Mouse (Mus musculus): ENCODE measurements around the gene Gtpbp2. TPM values are rescaled to one million over a fixed set of nuclear protein-coding genes. Genes with fewer than 3 reads are reported as not detected.

Gene Gtpbp2
- polyA plus RNA-seq, 1 experiment from 2014 or later: 37.6 TPM

GRCm38 (mm10) chr17:46152847-46153782 is 7.7 kb upstream of the Gtpbp2 start, which contains the start of gene Mad2l1bp:
Gene Mad2l1bp (minus strand): TSS chr17:46153553.
- DNase-seq (ENCODE audit: low spot score): peak; percentile 95

DNA sequence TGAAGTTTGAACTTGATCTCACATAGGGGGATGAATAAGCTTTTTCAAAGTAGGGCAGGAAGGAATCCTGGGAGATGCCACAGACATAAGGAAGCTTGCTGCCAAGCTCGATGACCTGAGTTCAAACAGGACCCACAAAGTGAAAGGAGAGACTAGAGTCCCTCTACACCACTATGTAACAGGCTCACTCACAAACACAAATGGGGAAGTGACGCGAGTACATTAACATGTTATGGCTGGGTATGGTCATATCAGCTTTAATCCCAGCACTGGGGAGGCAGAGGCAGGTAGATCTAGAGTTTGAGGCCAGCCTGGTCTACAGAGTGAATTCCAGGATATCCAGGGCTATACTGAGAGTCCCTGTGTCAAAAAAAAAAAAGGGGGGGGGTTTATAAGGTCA is 6.5 kb upstream of the Gtpbp2 start:
- no peak for DNase-seq (ENCODE audit: low spot score)

DNA sequence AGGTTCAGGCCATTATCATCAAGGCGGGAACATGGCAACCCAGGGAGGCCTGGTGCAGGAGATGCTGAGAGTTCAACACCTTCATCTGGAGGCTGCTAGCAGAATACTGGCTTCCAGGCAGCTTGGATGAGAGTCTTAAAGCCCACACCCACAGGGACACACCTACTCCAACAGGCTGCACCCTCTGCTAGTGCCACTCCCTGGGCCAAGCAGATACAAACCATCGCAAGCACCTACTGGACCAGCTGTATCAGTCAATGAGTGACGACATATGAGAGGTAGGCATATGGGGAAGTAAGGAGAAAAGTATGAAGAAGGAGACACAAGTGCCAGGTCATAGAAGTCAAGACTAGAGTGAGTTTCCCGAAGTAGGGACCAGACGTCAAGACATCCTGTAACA is 4.2 kb upstream of the Gtpbp2 start:
- DNase-seq (ENCODE audit: low spot score): no peak

DNA sequence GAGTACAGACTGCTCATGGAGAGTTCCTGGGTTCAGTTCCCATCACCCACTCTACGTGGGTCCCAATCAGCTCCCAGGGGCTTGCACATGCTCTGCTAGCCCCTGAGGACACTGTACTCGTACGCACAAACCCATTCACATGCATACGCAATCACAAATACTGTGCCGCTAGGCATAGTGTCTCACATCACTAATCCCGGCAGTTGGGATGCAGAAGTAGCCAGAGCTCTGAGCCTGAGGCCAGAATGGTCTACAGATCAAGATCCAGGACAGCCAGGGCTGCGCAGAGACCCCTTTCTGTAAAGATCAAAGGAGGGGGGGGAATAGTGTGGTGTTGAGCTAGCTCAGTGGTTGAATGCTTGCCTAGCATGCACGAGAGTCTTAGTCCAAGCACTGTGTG is 3.7 kb upstream of the Gtpbp2 start:
- DNase-seq (ENCODE audit: low spot score): no peak

- DNase-seq (ENCODE audit: low spot score): no peak
Observed at GRCm38 (mm10) chr17:46159236-46159635, 1.6 kb upstream of the Gtpbp2 start.

- peak; percentile 92 for DNase-seq (ENCODE audit: low spot score)
Observed at GRCm38 (mm10) chr17:46160090-46160662, 656 bp upstream of the Gtpbp2 start.

GRCm38 (mm10) chr17:46161179-46161578 is 347 bp downstream of the Gtpbp2 start:
- peak; percentile 62 for DNase-seq (ENCODE audit: low spot score)

DNA sequence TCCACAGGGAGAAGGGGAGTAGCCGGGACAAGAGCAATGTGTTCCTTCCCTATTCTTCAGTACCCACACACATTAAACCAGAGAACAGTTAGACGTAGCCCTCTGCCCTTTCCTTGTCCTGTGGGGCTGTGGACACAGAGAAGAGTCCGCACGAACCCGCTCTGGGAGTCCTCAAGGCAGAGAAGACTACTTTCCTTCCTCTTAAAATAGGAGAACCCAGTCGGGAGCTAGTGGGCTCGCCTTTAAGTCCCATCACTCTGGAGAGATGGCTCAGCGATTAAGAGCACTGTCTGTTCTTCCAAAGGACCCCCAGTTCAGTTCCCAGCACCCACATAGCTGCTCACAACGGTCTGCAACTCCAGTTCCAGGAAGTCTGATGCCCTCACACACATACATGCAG is 878 bp downstream of the Gtpbp2 start:
- no peak for DNase-seq (ENCODE audit: low spot score)

DNA sequence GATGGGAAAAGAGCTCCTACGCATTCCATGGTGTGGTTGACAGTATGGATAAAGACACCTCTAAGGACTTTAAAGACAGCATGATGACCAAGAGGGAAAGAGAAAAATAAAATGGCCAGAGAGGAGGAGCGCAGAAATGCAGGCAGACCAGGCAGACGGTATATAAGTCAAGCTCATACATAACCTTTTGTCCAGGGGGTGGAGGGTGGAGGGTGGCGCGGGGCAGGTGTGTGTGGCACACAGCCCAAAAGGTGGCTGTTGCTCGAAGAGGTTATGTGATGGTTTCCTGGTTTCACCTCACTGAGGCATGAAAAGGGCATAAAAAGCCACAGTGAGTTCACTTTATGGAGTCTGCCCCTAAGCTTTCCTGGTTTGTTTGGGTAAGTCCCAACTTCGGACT is 1.7 kb downstream of the Gtpbp2 start:
- DNase-seq (ENCODE audit: low spot score): no peak

GRCm38 (mm10) chr17:46162951-46163421 is 2.2 kb downstream of the Gtpbp2 start:
- DNase-seq (ENCODE audit: low spot score): peak; percentile 83

DNA sequence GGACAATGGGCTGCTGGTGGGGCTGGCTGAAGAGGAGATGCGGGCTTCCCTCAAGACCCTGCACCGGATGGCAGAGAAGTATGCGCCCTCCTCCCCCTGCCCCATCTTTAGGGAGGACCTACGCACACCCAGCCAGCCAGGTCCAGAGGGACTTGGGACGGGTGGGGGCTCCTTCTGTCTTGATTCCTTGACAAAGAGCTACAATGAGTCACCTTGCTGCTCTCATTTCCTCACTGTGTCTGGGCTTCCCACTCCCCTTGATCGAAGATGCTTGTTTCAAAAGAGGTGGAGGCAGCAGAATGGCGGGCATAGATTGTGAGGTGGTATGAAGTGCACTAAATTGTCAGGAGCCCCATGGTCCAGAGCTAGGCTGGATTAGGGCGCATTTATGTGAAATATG is 3.5 kb downstream of the Gtpbp2 start:
- no peak for DNase-seq (ENCODE audit: low spot score)

GRCm38 (mm10) chr17:46164791-46165190 is 4.0 kb downstream of the Gtpbp2 start:
- no peak for DNase-seq (ENCODE audit: low spot score)

GRCm38 (mm10) chr17:46165460-46165859 is 4.6 kb downstream of the Gtpbp2 start:
- no peak for DNase-seq (ENCODE audit: low spot score)

DNA sequence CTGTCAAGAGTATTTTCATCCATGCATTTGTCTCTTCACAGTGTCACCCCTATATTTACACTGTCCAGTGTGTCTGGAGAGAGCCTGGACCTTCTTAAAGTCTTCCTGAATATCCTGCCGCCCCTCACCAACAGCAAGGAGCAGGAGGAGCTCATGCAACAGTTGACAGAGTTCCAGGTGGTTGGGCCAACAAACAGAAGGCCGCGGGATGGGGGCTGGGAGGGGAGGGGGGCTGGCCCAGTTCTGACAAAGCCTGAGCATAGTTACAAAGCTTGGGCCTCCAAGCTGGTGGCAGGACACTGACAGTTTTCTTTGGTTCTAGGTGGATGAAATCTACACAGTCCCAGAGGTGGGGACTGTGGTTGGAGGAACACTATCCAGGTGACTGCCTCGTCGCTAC is 5.4 kb downstream of the Gtpbp2 start:
- DNase-seq (ENCODE audit: low spot score): no peak

DNA sequence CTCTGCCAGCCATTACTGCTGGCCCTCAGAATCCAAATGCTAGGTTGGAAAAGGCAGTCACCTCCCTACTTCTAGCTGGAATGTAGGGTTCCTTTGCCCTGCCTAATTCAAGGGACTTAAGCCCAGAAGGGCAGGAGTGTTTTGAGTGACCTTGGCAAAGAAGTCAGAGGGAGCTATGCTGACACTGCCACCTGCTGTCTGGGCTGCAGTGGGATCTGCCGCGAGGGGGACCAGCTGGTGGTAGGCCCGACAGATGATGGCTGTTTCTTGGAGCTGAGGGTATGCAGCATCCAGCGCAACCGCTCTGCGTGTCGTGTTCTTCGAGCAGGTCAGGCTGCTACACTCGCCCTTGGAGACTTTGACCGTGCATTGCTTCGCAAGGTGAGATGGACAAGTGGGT is 6.2 kb downstream of the Gtpbp2 start:
- no peak for DNase-seq (ENCODE audit: low spot score)

DNA sequence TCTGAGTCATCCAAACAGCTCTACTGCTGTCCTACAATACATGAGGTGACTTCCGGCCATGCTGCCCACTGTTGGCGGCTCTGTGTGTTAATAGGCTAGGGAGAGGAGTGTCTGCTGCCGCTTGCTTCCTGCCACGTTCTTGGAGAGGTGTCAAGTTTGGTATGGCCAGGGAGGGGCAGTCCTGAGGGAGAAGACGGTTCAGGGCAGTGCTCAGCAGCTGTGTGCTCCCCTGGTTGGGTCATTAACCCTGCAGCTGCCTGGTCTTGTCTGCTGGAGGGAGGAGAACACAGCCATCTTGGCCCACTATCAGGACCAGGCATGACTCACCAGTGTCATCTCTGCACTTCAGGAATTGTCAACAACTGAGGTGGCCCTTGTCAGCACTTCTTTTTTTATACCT is 7.5 kb downstream of the Gtpbp2 start:
- DNase-seq (ENCODE audit: low spot score): no peak

GRCm38 (mm10) chr17:46168768-46169167 is 7.9 kb downstream of the Gtpbp2 start:
- no peak for DNase-seq (ENCODE audit: low spot score)

DNA sequence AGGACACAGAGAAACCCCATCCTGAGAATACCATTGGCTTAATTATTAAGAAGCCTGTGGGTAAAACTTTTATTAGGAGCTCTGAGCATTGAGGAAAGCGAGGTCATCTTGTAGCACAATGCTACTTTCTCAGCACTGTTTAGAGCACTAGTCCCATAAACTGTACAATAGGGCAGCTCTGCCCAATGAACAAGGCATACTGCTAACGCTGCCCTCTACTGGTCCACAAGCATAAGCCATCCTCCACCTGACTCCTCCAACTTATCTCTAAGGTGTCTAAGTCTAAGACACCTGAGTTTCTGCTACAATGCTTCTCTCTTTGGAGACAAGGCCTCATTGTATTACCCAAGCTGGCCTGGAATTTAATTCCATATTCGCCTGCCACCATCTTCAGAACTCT is 9.7 kb downstream of the Gtpbp2 start:
- peak; percentile 63 for DNase-seq (ENCODE audit: low spot score)

DNA sequence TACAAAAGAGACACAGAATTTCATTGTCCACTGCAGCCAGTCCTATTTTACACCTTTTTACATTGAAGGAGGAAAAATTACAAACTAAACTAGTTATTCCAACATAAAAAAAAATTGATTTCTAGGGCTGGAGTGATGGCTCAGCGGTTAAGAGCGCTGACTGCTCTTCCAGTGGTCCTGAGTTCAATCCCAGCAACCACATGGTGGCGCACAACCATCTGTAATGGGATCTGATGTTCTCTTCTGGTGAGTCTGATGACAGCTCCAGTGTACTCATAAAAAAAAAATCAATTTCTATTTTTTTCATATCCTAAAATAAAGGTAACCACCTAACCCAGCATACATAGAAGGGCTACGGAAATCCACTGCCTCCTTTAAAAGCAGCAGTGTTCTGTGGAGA is 21.4 kb downstream of the Gtpbp2 start:
- DNase-seq (ENCODE audit: low spot score): no peak

GRCm38 (mm10) chr17:46188829-46189228 is 28.0 kb downstream of the Gtpbp2 start:
- DNase-seq (ENCODE audit: low spot score): no peak

DNA sequence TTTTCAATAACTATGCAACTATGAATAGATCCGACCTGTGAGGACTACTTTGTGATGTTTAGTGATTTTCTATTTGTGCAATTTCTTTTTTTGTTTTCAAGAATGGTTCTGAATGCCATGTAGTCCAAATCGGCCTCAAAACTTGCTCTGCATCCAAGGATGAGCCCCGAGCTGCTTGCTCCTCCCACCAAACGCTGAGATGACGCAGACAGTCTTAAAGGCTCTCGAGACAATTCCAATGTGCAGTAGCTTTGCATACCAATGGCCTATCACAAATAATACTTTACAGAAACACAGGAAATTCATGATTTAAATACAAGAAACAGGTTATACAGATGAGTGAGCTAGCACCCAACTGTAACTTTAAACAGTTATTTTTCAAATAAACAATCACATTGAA is 40.3 kb downstream of the Gtpbp2 start:
- DNase-seq (ENCODE audit: low spot score): no peak

GRCm38 (mm10) chr17:46202421-46203071 is 41.7 kb downstream of the Gtpbp2 start, which contains the start of the genes Polh and Xpo5:
Gene Polh (minus strand): TSS chr17:46202645.
Gene Xpo5 (plus strand): TSS chr17:46202782.
- peak; percentile 96 for DNase-seq (ENCODE audit: low spot score)
